Mouse (Mus musculus) cerebellum, adult 2 months (tissue): Measurements from ENCODE around the gene Pou6f2. TPM values are rescaled to one million over a fixed set of nuclear protein-coding genes. Genes with fewer than 3 reads are reported as not detected.

Source experiments
- DNase-seq, 2 experiments: peaks; one replicate each; pipeline ENCODE4 v3.0.0; 2021
- H3K27ac ChIP-seq: fragments of 200-500 bp; 2 replicates; pipeline ENCODE4 v1.5.1; 2012; ENCODE audit warnings: low read length, control low read depth, inconsistent platforms; ENCODE audit not compliant: insufficient read depth
- H3K27me3 ChIP-seq: fragments of 200-500 bp; 2 replicates; pipeline ENCODE4 v1.6.1; 2012; ENCODE audit warnings: inconsistent platforms, mild to moderate bottlenecking, low read length, moderate library complexity; ENCODE audit not compliant: control insufficient read depth, insufficient read depth
- H3K4me1 ChIP-seq: fragments of 200-500 bp; 2 replicates; pipeline ENCODE4 v1.6.1; 2011; ENCODE audit warnings: low read length; ENCODE audit not compliant: control insufficient read depth, insufficient read depth
- H3K4me3 ChIP-seq: fragments of 200-500 bp; replicated peaks from 2 replicates; pipeline ENCODE3; 2011; ENCODE audit warnings: mild to moderate bottlenecking, low read depth, low read length, control low read depth; ENCODE audit not compliant: insufficient read depth
- CTCF ChIP-seq: fragments of 200-500 bp; IDR thresholded peaks from 2 replicates; pipeline ENCODE4 v1.5.1; 2011; ENCODE audit warnings: low read depth, mild to moderate bottlenecking, control low read depth, low read length, moderate library complexity, borderline replicate concordance; ENCODE audit not compliant: insufficient read depth
- POLR2A ChIP-seq: fragments of 200-500 bp; IDR thresholded peaks from 2 replicates; pipeline ENCODE4 v1.6.1; 2011; ENCODE audit warnings: low read length, control low read depth, borderline replicate concordance; ENCODE audit not compliant: insufficient read depth
- WGBS: fragments of 180-500 bp; shearing (Covaris S2); methylation state at CpG from one replicate; pipeline ENCODE4 v1.1.7; 2018; 5-methylcytosine and 5-hydroxymethylcytosine counted together
- polyA plus RNA-seq: library from polyadenylated mRNA; depleted of rRNA; stranded (reverse); fragments of >200 nt; gene quantifications from 2 replicates; pipeline ENCODE4 v1.2.3, GENCODE M21; 2012

Pou6f2 gene
- polyA plus RNA-seq, 1 experiment = 0.88 TPM

DNA sequence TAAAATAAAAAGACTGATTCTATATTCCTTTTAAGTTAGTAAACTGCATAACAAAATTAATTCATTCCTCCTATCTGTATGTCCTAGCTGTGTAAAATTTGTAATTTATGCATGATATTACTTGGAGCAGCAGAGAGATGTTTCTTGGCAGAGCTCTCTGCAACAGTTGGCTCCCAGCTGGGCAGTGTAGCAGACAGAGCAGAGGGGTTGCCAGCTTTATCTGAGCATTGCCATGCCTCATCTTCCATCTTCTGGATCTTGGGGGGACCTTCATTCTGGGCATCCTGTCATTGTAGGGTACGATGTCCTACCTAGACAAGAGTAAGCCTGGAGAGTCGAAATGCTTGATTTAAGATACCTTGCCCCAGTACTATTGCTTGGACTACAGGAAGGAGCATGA lies 277.1 kb downstream of the Pou6f2 start:
- Histone ChIP-seq H3K4me1 (peaks cover 2% of the 10 kb centered on the region; the same call in 1 of the 2 replicates), H3K27ac (no peak overlapping the region), H3K27me3 (no peaks in the 10 kb centered on the region; the same call in 1 of the 2 replicates), H3K4me3 (no peak overlapping the region)
- TF ChIP-seq POLR2A (no peak), CTCF (no peak)
- 16% methylated on average over 2 of the region's 2 CpGs for WGBS
- no peak for DNase-seq

DNA sequence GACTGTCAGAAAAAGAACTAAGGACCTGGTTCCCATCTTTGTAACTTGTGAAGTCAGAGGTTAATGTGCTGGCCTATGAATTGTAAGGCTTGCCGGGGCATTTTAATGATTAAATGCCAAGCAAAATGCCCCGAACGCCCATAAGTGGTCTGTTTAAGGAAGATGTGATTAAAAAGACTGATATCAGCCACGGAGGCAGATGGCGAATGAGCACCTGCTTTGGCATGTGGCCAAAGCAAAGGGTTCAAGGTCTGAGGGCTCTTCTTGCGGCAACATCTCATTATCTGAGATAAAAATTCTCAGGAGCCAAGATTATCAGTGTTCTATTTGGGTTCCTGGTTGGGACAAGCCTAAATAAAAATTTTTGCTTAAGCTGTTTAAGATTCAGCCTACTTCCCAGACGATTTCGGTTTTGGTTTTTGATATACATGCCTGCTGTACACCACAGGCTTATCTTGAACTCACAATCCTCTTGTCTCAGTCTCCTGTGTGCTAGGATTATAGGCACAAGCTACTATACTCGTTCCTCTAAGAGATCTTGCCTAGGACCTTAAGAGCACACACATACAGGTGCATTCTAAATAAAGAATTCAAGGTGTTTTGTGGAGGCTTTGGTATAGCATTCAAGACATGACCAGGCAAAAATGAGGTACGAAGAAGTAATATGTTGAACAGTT lies 315.9 kb downstream of the Pou6f2 start:
- DNase-seq = no peak
- H3K4me3 ChIP-seq = no peak overlapping the region
- WGBS = 59% methylated on average over 10 of the region's 10 CpGs
- H3K4me1 ChIP-seq = no peaks in the 10 kb centered on the region
- no peak for TF ChIP-seq POLR2A
- TF ChIP-seq CTCF = no peak
- H3K27ac ChIP-seq = no peak overlapping the region
- H3K27me3 ChIP-seq = no peaks in the 10 kb centered on the region
